Mouse (Mus musculus): ENCODE results near the gene Pde8a. TPM values are rescaled to one million over a fixed set of nuclear protein-coding genes. Genes with fewer than 3 reads are reported as not detected.

Gene Pde8a
- polyA plus RNA-seq, 1 experiment from 2014 or later, result 2.3 TPM

Other genes with a start within 250 kb of the Pde8a start
- 10.8 and 13.2 TPM in 2 replicates for gene Zfp592, start 219.9 kb upstream of the Pde8a start, polyA plus RNA-seq (2015; fragmentation: Nextera tagmentation; extraction: Ambion mirVana)
- gene Alpk3, start 156.0 kb upstream of the Pde8a start, polyA plus RNA-seq (2015; fragmentation: Nextera tagmentation; extraction: Ambion mirVana), result 0.10 and 0.13 TPM in 2 replicates
- gene Slc28a1, start 98.8 kb upstream of the Pde8a start, polyA plus RNA-seq (2015; fragmentation: Nextera tagmentation; extraction: Ambion mirVana), result not detected in 2 replicates
- 648 and 653 TPM in 2 replicates for gene Rps17, start 131.7 kb downstream of the Pde8a start, polyA plus RNA-seq (2015; fragmentation: Nextera tagmentation; extraction: Ambion mirVana)
- 4.0 and 5.1 TPM in 2 replicates for gene Cpeb1, start 241.9 kb downstream of the Pde8a start, polyA plus RNA-seq (2015; fragmentation: Nextera tagmentation; extraction: Ambion mirVana)